Mouse (Mus musculus) kidney, adult 2 months (tissue): Measurements from ENCODE around the gene Msln.

ENCODE experiments used
- CTCF ChIP-seq: fragments of 200-500 bp; conservative IDR thresholded peaks from 2 replicates; pipeline ENCODE4 v1.5.1; 2011; ENCODE audit warnings: low read depth, mild to moderate bottlenecking, control low read depth, low read length, moderate library complexity, mixed read lengths; ENCODE audit not compliant: insufficient read depth, insufficient read length
- POLR2A ChIP-seq: fragments of 200-500 bp; IDR thresholded peaks from one replicate; pipeline ENCODE4 v1.6.1; 2011; ENCODE audit warnings: low read depth, low read length, control low read depth

DNA sequence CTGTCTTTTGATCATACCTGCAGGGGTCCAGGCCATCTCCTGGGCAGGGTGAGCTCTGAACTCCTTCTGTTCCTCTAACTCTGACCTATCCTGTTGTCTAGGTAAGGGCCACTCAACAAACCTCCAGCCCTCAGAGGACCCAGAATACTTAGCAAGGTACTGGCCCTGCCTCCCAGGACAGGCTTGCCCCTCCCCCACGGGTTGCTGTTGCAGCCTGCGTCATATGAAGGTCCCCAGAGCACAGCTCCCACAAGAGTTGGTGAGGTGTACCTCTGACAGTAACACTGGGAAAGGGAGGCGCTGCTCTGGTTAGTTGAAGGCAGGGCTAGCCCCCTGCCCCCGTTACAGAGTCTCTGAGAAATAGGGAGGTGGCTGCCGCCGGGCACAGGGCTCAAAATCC lies 38.0 kb downstream of the Msln start:
- no peak for TF ChIP-seq CTCF
- TF ChIP-seq POLR2A = no peak
